Mouse (Mus musculus) testis, adult 2 months (tissue): Measurements from ENCODE around the gene Gm9945. TPM values are rescaled to one million over a fixed set of nuclear protein-coding genes. Genes with fewer than 3 reads are reported as not detected.
A peak's percentile ranks its signal among the peaks of the same experiment; 100 is the strongest.

Experiments
- H3K27ac ChIP-seq: fragments of 200-500 bp; 2 replicates; pipeline ENCODE4 v1.5.1; 2012; ENCODE audit warnings: low read depth, low read length; ENCODE audit not compliant: control insufficient read depth, insufficient read depth
- H3K27me3 ChIP-seq: fragments of 200-500 bp; 2 replicates; pipeline ENCODE4 v1.6.1; 2012; ENCODE audit warnings: mild to moderate bottlenecking, low read length, moderate library complexity; ENCODE audit not compliant: control insufficient read depth, insufficient read depth
- H3K36me3 ChIP-seq: fragments of 200-500 bp; 2 replicates; pipeline ENCODE4 v1.6.1; 2012; ENCODE audit warnings: mild to moderate bottlenecking, low read length; ENCODE audit not compliant: control insufficient read depth, insufficient read depth
- H3K4me1 ChIP-seq: fragments of 200-500 bp; 2 replicates; pipeline ENCODE4 v1.6.1; 2012; ENCODE audit warnings: low read length; ENCODE audit not compliant: control insufficient read depth, insufficient read depth
- H3K4me3 ChIP-seq: fragments of 200-500 bp; 2 replicates; pipeline ENCODE4 v1.5.1; 2012; ENCODE audit warnings: low read depth, mild to moderate bottlenecking, low read length, moderate library complexity, mixed read lengths; ENCODE audit not compliant: control insufficient read depth
- CTCF ChIP-seq: fragments of 200-500 bp; IDR thresholded peaks from 2 replicates; pipeline ENCODE4 v1.5.1; 2012; ENCODE audit warnings: low read depth, mild to moderate bottlenecking, inconsistent platforms, low read length, moderate library complexity; ENCODE audit not compliant: control insufficient read depth, insufficient read depth, insufficient replicate concordance
- POLR2A ChIP-seq: fragments of 200-500 bp; IDR thresholded peaks from 2 replicates; pipeline ENCODE4 v1.6.1; 2012; ENCODE audit warnings: low read depth, mild to moderate bottlenecking, inconsistent platforms, low read length, moderate library complexity; ENCODE audit not compliant: control insufficient read depth
- polyA plus RNA-seq: library from polyadenylated mRNA; depleted of rRNA; stranded (reverse); fragments of >200 nt; gene quantifications from 2 replicates; pipeline ENCODE4 v1.2.3, GENCODE M21; 2012

The Gm9945 gene
- polyA plus RNA-seq, 1 experiment, result not detected

GRCm38 (mm10) chr11:53521120-53521820 lies 41.3 kb downstream of the Gm9945 start:
- H3K4me3 ChIP-seq, result no peak overlapping the region
- H3K27ac ChIP-seq, result peak overlapping the region; percentile 27; the same call in 1 of the 2 replicates
- no peak for TF ChIP-seq POLR2A
- TF ChIP-seq CTCF, result no peak
- no peaks in the 10 kb centered on the region for H3K36me3 ChIP-seq
- H3K27me3 ChIP-seq, result no peaks in the 10 kb centered on the region
- peaks cover 18% of the 10 kb centered on the region for H3K4me1 ChIP-seq

GRCm38 (mm10) chr11:53521821-53522131 lies 41.8 kb downstream of the Gm9945 start:
- Histone ChIP-seq H3K4me3 (no peak overlapping the region), H3K36me3 (no peaks in the 10 kb centered on the region), H3K4me1 (peaks cover 18% of the 10 kb centered on the region)

GRCm38 (mm10) chr11:53522362-53522761 lies 42.4 kb downstream of the Gm9945 start:
- H3K4me1 ChIP-seq, result peaks cover 18% of the 10 kb centered on the region
- TF ChIP-seq CTCF (no peak), POLR2A (no peak)
- no peak overlapping the region for H3K4me3 ChIP-seq
- no peak overlapping the region for H3K27ac ChIP-seq
- no peaks in the 10 kb centered on the region for H3K27me3 ChIP-seq
- no peaks in the 10 kb centered on the region for H3K36me3 ChIP-seq

More at GRCm38 (mm10) chr11:53521821-53522131, 41.8 kb downstream of the Gm9945 start:
- TF ChIP-seq CTCF (no peak), POLR2A (no peak)
- Histone ChIP-seq H3K27me3 (no peaks in the 10 kb centered on the region), H3K27ac (no peak overlapping the region; the same call in 1 of the 2 replicates)

GRCm38 (mm10) chr11:53522930-53523329 lies 43.0 kb downstream of the Gm9945 start:
- H3K4me3 ChIP-seq, result no peak overlapping the region
- H3K36me3 ChIP-seq, result no peaks in the 10 kb centered on the region
- TF ChIP-seq CTCF (no peak), POLR2A (no peak)
- peaks cover 18% of the 10 kb centered on the region for H3K4me1 ChIP-seq
- no peak overlapping the region for H3K27ac ChIP-seq
- no peaks in the 10 kb centered on the region for H3K27me3 ChIP-seq

DNA sequence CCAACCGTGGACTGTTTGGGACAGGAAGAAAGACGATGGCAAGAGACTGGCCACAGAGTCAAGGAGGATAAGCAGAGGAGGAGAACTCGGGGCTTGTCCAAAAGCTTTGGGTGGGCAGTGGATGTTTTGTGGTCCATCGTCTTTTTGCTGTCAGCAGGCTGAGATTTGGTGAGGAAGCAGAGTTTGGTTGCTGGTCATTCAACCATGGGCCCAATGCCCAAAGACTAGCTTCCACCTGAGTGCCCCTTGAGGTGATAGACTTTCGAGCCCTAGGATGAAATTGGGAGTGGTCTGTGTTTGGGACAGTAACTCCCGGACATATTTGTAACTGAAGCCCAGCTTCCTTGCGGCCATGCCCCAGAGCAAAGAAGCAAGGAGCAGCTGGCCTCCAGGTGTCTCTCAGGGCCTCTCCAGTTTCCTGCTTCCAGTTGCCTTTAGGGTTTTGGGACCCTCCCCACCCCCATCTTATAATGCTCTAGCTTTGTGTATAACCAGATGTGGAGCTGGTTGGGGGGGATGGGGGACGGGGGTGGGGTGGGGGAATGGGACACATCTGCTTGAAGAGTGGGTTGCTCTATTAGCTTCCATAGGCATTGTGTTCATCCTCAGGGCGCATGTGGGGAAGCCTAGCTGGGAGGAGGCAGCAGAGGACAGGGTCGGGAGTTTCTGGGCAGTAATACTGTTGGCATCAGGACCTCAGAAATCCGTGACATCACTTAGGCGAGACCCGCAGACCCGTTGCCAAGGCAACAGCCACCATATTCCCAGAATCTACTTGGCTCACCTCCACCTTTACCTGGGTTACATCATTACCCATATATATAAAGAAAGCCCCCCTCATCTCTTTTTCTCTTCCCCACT lies 43.8 kb downstream of the Gm9945 start:
- no peak overlapping the region for H3K27ac ChIP-seq
- no peaks in the 10 kb centered on the region for H3K36me3 ChIP-seq
- H3K4me3 ChIP-seq, result no peak overlapping the region
- TF ChIP-seq CTCF (no peak), POLR2A (no peak)
- peaks cover 18% of the 10 kb centered on the region for H3K4me1 ChIP-seq
- no peaks in the 10 kb centered on the region for H3K27me3 ChIP-seq

DNA sequence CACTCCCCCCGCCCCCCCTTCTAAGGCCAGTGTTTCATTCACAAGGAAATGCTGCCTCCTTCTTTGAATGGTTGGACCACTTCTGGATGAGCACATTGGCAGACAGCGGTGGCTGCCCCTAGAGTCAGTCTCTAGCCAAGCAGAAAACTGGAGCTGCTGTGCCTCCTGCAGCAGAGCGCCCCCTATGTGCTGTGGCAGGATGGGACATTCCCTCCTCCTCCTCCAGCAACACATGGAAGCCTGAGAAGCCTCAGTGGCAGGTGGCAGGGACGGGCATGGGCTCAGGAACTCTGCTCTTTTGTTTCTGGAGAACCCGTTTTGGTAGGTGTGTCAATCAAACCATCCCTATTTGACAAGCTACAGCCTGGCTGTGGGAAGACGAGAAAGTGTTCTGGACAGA lies 44.9 kb downstream of the Gm9945 start:
- Histone ChIP-seq H3K4me3 (no peak overlapping the region), H3K4me1 (peaks cover 18% of the 10 kb centered on the region), H3K36me3 (no peaks in the 10 kb centered on the region), H3K27ac (no peak overlapping the region), H3K27me3 (no peaks in the 10 kb centered on the region)
- TF ChIP-seq CTCF (peak; percentile 58; the same call in 1 of the 2 replicates), POLR2A (no peak)

GRCm38 (mm10) chr11:53525461-53525860 lies 45.5 kb downstream of the Gm9945 start:
- Histone ChIP-seq H3K4me1 (peaks cover 14% of the 10 kb centered on the region), H3K27ac (no peak overlapping the region)
- no peak for TF ChIP-seq POLR2A
- TF ChIP-seq CTCF, result no peak

More at GRCm38 (mm10) chr11:53525461-53525860, 45.5 kb downstream of the Gm9945 start:
- Histone ChIP-seq H3K4me3 (no peak overlapping the region), H3K27me3 (no peaks in the 10 kb centered on the region), H3K36me3 (no peaks in the 10 kb centered on the region)
